Mouse (Mus musculus) lung, postnatal 36 days (tissue): ENCODE measurements around the gene Ccdc167.

Experiments used
- DNase-seq: peaks from one replicate; pipeline ENCODE4 v3.0.0; 2022; ENCODE audit warnings: mixed read lengths

Gene Ccdc167

DNA sequence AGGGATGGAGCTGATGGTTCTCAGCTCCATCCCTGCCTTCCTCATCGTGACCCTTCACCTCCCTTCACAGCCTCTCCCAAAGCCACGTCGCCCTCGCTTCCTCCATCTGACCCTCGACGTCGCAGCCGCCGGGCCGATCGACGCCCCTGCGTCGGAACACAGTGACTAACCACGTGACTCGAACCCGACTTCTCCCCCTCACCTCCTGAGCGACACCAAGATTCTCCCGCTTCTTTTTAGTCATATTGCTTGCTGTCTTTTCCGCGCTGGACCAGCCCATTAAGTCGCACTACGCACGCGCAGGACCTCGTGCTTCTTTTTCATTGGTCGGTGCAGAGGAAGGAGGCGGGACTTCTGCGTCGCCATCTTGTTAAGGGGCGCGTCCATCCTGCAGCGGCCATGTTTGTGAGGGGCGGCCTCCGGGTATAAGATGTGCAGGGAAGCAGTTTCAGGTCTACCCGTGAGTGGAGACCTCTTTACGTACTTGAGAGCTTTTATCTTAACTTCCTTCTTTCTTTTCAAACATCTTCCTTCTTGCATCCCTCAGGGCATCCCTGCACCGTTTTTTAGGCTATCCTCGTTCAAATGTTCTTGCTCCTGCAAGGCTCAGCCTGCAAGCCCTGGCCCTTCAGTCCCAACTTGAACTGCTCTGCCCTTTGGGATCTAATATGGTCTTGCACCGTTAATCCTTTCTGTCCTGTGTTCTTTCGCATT is at the start of gene Ccdc167:
Gene Ccdc167, minus strand, starts transcription at position 313 of the 714 bp plus-strand sequence.
- peak; percentile 97 for DNase-seq

DNA sequence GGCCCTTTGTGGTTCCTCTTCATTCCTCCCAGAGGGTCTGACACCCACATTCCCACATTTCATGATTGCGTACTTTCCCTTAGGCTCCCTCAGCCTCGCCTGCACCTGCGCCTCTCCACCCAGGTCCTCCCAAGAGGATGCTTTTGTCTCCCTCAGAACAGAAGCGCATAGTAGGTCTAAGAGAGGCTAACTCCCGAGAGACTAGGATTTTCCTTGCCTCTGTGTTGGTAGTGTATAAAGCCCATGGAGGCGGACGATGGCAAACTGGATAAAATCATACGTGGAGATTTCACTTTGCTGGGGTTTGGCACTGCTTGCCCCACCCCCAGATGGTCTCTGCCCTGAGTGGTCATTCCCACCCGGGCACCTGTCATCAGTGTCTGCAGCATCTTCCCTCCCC is 48.5 kb upstream of the Ccdc167 start:
- no peak for DNase-seq

DNA sequence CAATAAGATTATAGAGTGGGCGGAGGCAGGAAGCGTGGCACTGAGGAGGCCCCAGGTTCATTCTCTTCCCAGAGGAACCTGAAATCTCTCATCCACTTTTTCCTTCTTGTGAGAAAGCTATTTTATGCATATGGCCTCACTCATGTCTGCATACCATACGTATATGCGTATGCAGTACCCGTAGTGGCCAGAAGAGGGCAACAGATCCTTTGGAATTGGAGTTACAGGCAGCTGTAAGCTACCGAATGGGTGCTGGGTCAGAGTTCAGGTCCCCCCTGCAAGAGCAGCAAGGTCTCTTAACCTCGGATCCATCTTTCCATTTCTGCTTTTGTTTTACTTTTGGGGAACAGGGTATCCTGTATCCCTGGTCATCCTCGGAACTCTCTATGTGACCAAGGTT is 45.7 kb upstream of the Ccdc167 start:
- DNase-seq, result peak; percentile 67

DNA sequence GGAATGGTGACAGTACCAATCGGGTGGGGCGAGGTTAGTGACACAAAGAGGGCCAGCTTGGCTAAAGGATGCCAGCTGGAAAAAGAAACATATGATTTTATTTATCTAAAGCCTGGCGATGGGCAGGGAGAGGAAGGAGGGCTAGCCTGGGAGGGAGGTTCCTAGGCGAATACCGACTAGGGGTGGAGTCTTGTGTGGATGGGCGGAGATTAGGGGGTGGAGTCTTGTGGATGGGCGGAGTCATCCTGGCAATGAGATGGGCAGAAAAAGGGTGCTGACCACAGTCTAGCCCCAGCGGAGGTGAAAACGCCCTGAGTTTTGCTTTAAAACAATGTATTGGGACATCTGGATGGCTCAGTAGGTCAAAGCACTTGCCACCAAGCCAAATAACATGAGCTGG is 45.1 kb upstream of the Ccdc167 start:
- DNase-seq, result no peak

DNA sequence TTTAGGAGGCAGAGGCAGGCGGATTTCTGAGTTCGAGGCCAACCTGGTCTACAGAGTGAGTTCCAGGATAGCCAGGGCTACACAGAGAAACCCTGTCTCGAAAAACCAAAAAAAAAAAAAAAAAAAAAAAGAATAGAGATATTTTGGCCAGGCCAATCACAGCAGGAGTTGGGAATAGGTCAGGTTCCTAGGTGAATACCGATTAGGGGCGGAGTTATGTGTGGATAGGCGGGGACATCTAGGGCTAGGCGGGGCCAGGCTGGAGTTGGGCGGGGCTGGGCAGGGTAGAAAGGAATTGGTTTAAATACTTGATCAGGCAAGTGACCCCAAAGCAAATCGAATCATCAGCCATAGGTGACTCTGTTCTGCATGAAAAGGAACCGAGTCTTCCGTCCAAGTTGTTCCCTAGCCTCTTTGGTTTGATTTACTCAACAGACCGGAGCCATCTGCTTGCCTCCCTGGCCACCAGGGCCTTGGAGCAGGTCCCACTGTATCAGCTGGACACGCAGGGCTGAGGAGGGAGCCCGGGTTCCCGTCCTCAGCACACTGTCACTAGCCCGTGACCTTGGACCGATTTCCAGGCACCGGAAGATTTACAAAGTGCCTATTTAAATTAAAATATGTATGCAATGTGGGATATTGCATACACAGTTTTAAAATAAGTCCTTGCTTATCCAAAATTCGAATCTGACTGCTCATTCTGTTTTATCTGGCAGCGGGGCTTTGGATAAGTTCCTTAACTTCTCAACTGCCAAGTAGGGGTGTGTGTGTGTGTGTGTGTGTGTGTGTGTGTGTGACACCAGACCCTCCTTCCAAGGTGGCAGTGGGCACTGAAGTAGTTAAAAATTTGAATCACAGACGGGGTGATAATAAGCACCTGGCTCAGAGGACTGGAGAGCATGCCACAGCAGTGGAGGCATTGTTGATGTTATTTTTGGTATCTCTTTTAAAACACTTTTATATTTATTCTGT is 43.8 kb upstream of the Ccdc167 start:
- DNase-seq, result peak; percentile 8

DNA sequence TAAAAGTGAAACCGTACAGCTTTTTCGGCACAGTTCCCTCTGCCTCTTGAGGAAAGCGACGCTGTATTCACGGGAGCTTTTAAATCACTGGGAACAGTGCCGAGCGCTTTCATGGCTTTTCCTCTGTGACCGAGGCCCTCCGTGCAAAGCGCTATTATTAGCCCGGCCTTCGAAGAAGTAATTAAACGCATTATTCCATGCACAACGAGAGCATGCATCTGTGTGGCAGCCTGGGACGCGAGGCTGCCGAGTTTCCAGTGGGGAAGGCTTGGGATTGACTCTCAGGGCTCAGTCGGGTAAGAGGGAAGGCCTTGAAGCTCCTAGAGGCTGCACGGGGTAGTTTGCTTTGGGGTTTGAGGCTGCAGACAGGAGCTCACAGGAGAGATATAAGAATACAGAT is 43.1 kb upstream of the Ccdc167 start:
- no peak for DNase-seq

DNA sequence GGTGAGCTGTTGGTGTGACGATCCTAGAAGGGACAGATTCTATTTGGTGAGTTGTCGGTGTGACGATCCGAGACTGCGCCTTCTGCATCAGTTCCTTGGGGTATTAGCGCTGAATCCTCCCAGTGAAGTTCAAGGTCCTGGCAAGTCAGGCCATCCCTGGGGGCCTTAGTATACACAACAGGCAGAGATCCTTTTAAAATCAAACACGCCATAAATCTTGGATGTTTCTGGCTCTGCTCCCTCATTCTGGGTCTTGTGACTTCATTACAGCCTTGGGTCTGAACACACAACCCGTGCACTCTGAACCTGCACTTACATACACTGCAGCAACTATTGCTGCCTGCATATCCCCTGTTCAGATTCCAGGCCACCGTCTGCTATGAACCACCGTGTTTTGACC is 39.5 kb upstream of the Ccdc167 start:
- DNase-seq, result no peak

DNA sequence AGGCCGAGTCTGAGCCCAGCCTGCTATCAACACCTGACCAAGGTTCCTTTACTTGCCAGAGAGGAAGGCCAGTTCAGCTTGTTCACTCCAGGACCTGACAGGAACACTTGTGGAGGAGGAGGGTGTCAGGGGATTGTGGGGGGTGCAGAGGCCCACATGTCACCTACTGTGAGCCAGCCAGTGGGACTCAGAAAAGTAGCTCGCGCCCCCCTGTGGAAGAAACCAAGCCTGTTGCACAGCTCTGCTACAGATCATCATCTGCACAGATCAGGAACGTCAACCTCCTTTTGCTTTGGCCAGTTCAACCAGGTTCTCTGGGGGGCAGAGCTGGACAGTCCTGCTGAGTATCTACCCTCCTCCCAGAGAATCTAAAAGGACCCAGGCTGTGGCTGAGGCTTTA is 37.7 kb upstream of the Ccdc167 start:
- no peak for DNase-seq

DNA sequence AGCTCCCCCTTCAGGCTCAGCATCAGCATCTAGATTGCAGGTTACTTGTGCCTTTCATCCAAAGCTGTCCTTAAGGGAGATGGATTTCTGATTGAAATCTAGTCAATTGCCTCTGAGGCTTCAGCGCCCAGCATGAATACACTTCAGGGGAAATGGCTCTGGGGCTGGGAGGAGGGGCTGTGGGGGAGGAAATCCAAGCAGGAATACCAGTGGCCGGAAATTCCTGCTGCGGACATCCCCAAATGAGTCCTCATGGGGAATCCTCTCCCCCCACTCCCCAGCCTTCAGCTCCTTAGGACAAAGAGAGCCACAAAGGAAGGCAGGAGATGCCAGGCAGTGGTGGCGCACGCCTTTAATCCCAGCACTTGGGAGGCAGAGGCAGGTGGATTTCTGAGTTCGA is 30.6 kb upstream of the Ccdc167 start:
- DNase-seq, result no peak

DNA sequence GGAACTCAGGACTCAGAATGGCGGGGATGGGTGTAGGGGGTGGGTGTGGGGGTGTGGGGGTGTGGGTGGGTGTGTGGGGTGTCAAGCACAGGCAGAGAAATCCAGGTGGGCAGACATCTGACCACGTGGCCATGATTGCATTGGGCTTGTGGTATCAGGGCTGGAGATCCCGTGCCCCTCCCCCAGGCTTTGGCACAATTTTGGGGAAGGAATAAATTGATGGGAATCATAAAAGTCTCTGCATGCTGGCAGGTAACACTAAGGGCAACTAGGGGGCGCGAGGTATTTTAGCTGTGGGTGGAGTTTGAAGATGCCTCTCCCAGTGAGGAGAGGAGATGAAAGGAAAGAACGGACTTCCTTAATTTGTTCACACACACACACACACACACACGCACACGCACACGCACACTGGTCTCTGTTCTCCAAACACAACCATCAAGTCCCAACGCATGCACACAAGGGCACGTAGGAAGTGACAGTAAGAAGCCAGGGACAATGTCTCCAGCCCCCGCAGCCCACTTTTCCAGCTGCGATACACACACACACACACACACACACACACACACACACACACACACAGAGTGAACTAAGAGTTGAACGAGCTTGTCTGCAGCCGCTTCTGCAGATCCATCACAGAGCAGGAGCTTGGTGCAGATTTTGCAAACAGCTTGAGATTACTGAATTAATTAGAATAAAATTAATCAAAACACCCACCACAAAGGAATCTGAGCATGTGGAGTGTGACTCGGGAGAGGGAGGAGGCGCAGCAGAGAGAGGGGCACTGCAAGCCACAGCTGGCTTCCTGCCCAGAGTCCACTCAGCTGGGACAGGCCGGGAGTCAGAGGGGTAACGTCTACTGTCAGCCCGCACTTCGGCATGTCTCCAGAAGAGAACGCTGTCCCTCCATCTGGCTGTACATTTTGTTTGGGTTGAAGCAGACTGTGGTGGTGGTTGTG is 21.3 kb upstream of the Ccdc167 start:
- peak; percentile 7 for DNase-seq

DNA sequence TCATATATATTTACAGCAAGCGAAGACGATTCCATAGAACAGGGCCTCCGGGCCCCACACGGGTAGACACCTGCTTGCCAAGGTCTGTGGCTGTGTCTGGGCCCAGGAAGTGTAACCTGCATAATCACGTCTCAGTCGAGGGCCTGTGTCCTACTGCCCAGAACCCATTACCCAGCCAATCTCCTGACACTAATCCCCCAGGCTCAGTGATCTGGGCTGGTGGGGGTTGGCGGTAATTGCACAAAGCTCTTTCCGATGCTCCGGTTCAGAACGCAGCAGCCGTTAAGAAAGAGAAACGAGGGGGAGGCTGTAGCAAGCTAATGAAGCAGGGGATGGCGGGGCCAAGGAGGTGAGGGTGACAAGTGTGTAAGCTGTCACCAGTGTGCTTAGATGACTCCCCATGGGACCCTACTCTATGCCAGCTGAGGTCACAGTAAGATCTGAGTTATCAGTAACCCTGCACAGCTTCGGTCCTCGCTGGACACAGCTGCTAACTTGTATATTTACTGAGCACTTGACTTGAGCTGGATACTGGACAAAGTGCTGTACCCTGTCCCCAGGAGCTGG is 19.7 kb upstream of the Ccdc167 start:
- DNase-seq, result no peak

DNA sequence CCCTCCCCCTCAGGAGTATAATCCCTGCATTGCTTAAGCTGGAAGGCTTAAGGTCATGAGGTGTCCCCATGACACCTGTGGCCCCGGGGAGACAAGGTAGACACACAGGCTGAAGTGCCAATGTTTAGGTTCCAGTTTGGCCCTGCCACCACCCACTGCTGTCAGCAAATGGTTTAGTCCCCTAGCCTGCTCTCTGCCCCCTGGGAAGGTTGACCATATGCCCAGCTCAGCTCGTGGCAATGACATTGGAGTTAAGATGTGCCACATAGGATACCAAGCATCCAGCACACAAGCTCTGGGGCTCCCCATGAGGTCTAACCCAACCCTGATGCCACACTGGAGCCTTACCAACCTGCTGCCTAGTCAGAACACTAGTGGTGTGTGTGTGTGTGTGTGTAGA is 15.7 kb upstream of the Ccdc167 start:
- no peak for DNase-seq

DNA sequence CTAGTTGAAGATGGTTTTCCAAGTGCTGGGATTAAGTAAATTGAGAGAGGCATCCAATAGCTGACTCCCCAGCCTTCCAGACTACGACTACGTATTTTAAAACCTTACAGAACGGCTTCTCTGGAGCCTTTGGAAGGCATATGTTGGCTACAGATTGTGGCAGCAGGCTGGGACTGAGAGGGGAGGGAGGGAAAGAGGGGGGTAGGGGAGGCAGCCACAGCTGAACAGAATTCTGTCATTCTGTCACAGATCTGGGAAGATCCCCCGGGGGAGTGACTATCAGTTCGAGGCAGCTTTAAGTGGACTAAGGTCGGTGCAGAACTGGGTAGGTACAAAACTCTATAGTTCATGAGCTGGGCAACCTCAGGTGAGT is 15.1 kb upstream of the Ccdc167 start:
- DNase-seq, result no peak

DNA sequence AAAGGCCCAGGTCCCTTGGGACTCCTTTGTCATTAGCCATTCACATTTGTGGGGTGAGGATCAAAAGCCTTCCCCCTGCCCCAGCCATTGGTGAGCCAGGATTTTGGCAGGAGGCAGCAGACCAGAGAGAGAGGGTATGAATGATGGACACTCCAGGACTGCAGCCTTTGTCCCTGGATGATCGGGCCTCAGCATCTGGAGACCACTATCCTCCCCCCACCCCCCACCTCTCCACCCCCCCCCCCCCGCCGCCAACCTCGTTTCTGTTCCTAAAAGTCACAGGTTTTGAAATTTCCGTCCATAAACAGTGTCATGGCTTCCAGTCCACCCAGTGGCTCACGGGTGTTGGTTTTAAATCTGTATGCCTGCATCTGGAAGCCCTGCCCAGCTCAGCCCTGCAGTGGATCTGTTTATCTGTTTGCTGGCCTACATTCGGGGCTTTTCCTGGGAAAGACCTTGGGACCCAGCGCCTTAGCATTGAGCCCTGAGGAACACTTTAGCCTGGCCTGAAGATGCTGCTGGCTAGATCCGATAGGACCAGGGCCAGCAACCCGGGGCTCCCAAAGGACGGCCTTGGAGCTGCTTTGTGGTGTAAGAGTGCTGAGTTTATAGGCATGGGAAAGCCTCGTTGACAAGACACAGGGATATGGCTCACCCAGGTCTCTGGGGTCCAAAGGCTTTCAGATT is 14.6 kb upstream of the Ccdc167 start:
- DNase-seq, result no peak

DNA sequence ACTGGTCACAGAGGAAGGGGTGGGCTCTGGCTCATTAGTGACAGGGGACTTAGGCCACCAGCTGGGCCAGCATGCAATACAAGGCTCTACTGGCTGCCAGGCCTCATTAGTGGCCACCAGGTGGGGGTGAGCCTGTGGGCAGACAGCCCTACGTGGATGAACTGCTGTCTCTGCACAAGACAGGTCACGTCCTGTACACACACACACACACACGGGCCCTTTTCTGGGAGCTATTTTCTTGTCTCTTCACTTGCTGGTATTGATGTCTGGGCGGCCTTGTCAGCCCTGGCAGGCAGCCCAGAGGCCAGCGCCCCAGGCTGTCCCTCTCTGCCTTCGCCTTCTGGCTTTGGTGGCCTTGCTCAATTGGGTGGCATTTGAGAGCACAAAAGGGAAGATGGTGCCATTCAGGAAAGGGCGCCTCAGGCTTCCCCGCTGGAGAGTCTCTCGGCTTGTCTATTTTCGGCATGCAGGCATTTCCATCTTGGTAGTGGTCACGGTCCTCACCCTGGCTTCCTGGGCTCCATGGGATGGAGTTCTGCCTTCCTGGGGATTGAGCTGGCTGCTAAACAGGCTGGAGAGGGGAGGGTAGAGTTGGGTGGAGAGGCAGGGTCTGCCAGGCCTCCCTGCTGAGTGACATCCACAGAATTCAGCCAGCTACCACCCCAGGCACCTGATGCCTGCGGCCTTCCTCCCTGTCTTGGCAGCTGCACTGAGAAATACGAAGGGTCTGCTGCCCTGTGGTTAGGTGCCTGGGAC is 13.8 kb upstream of the Ccdc167 start:
- DNase-seq, result no peak

DNA sequence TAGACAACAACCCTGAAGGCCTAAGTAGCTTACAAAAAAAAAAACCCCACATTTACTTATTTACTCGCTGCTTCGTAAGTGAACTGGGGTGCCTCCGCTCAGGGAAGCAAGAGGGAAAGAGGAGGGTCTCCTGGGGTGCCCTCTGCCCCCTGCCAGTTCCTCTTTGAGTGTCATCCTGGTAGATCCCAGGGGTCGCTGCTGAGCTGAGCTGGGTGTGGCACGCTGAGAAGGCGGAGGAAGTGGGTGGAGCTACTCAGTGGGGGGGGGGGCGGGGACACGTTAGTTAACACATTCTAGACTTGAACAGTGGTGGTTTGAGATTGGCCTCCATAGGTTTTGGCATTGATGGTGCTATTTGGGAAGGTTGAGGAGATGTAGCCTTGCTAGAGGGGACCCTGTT is 11.2 kb upstream of the Ccdc167 start:
- no peak for DNase-seq

DNA sequence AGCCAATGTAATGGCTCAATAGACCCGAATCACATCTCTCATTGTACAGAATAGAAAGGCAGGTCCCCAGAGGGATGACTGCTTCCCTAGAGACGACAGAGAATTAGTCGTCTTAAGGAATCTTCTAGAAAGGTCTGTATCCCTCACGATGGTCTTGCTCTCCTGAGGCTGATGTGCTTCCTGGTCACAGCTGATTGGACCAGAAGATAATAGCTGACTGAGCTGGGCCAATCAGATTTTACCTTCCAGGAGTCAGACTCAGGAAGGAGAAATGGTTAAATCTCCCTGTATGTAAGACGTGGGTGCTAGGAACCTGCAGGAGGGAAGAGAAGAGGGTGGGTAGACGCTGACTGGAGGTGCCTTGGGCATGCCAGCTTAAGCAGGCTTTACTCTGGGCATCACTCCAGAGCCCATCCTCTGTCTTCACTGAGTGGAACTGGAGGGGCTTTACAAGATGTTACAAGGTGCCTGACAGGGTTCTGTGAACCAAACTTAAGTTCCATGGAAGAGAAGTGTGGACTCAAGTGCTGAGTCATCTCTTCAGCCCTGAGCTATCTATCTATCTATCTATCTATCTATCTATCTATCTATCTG is 8.3 kb upstream of the Ccdc167 start:
- no peak for DNase-seq

DNA sequence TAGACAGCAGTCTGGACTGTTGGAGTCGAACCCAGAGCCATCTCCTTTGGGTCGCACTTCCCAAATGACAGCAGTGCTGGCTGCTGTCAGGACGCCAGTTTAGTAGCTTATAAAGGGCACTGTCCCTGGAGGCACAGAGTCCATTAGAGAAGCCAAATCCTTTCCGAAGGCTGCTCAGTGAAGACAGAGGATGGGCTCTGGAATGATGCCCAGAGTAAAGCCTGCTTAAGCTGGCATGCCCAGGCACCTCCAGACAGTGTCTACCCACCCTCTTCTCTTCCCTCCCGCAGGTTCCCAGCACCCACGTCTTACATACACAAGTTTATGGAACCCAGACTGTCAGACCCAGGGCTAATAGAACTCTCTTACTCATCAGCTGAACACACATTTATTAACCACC is 7.8 kb upstream of the Ccdc167 start:
- DNase-seq, result no peak

DNA sequence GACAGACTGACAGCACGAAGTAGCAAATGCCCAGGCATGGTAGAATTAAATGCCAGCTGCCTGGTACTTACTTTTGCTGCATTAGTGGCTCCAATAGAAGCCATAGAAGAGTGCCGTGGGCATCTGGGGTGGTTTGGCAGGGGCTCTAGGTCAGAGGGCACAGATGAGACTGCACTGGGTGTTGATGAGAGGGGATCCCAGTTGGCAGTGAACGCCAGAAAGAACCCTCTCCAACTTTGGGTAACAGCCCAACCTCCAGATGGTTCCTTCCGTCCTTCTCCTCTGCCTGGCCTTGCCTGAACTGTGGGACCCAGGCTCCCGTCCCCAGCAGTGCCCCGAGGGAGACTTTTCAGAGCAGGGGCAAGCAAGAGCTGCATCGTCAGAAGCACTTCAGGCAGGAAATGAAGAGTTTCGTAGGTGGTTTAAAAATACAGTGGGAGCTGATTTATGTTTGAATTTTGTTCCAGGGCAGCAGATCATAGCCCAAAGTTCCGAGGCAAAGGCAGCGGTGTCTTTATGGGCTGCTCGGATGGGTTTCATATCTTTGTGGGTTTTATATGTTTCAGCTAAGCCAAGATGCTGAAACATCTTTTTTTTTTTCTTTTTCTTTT is 4.0 kb upstream of the Ccdc167 start:
- DNase-seq, result no peak
